Mouse (Mus musculus): ENCODE measurements around the gene App.

Gene App

GRCm38 (mm10) chr16:85150902-85151301 lies 22.7 kb downstream of the App start:
- DNase-seq (ENCODE audit: inconsistent ontology term), result no peak

GRCm38 (mm10) chr16:85149509-85149871 lies 24.1 kb downstream of the App start:
- no peak for DNase-seq (ENCODE audit: inconsistent ontology term)

GRCm38 (mm10) chr16:85148615-85149508 lies 24.7 kb downstream of the App start:
- peak; percentile 97 for DNase-seq (ENCODE audit: inconsistent ontology term)

DNA sequence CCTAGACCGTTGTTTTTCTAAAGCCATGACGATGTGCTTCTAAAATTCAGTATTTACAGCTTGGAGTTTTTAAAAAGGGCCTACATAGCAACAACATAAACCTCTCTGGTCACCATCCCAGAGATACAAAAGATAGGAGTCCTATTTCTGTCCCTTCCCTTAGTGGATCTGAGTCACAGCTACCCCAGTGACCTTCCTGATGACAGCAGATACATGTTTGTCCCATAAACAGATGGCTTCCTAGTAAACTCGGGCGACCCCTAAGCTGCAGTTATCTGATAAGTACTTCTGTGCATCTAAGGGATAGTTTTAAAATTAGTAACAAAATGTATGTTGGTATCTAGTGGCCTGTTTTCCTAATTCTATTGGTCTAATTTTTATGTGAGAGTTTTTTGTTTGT lies 26.1 kb downstream of the App start:
- no peak for DNase-seq (ENCODE audit: inconsistent ontology term)

DNA sequence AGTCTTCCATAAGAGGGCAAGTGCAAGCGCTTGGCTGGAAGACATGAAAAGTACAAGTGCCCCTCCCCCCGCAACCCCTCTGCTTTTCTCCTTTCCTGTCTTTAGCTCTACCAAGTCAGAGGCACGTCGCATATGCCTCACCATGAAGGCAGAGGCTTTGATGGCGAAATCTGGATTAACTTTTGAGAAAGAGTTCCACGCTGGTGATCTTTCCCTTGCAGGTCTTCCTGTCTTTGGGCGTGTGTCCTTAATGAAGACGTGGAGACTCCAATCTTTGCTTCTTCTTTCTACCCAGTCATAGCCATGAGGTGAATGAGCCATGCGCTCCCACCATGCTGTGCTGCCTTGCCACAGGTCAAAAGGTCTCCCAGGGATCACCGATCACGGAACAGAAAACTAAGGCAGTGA lies 27.8 kb downstream of the App start:
- no peak for DNase-seq (ENCODE audit: inconsistent ontology term)

- no peak for DNase-seq (ENCODE audit: inconsistent ontology term)
Observed at GRCm38 (mm10) chr16:85145369-85145768, 28.2 kb downstream of the App start.

DNA sequence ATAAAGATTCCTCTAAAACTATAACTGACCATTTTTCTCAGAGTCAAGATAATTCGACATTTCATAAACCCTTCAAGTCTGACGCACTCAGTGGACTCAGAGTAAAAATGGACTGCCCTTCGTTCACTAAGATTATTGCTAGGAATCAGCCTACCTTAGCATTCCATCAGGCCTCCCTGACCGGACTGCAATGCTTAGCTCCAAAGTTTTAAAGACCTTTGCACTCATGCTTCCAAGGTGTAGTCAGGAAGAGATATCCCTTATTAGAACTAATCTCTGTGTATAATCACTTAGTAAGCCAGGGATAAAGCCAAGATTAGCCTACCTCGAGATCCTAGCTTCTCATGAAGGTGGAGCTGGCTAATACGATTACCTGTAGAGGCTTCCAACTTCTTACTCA lies 29.2 kb downstream of the App start:
- DNase-seq (ENCODE audit: inconsistent ontology term), result no peak

GRCm38 (mm10) chr16:85143863-85144262 lies 29.7 kb downstream of the App start:
- no peak for DNase-seq (ENCODE audit: inconsistent ontology term)

DNA sequence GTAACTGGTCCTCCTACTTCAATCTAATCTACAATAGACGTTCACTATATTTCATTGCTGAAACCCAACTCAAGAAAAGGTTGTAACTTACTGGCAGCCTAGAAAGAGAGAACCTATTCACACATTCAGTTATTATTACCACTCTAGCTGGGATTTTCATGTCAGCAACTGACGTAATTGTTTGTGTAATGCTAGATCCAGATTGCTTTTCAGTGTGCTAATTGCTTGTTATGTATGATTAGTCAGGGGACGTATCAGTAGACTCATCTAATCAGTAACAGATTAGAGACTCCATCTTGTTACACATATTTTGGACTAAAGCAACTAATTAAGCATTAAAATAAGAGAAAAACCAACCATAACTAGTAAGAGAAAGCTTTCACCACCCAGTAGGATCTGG lies 30.4 kb downstream of the App start:
- DNase-seq (ENCODE audit: inconsistent ontology term), result peak; percentile 47

- DNase-seq (ENCODE audit: inconsistent ontology term), result no peak
Observed at GRCm38 (mm10) chr16:85141404-85141803, 32.2 kb downstream of the App start.

DNA sequence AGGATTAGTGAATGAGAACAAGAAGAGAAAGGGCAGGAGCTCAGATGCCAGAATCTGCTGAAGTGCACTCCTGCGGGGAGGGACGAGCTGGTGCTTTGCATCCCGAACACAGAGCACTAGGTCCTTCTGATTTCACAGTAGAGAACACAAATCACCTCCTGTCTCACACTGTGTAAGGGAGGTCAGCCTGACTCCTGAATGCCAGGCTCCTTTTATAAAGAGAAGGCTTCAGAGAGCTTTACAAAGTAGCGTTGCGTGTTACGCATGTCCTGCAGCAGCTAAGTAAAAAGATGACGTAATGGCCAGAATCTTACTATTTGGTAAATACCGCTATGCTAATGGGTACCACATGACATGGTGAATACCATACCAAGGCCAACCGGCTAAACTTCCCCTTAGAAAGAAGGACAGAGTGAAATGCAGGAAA lies 34.4 kb downstream of the App start:
- no peak for DNase-seq (ENCODE audit: inconsistent ontology term)

GRCm38 (mm10) chr16:85137348-85137747 lies 36.2 kb downstream of the App start:
- DNase-seq (ENCODE audit: inconsistent ontology term), result peak; percentile 91

DNA sequence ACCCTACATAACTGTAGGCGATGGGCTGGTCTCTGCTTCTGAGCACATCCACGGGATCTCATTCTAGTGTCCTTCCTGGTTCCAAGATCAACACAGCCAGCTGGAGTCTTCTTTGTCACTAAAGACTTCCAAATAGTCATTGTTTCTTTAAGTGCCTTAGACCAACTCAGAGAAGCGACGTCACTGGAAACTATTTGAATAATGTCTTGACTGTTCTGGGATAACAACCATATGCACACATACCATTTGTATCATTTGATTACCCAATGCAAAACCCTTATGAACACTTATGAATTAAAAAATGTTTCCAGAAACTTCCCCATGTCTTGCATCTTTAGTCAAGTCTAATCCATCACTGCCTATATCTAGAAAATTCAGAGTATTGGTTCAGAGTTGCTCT lies 37.5 kb downstream of the App start:
- DNase-seq (ENCODE audit: inconsistent ontology term), result no peak

- peak; percentile 62 for DNase-seq (ENCODE audit: inconsistent ontology term)
Observed at GRCm38 (mm10) chr16:85133468-85133881, 40.1 kb downstream of the App start.

- DNase-seq (ENCODE audit: inconsistent ontology term), result no peak
Observed at GRCm38 (mm10) chr16:85133057-85133456, 40.5 kb downstream of the App start.

DNA sequence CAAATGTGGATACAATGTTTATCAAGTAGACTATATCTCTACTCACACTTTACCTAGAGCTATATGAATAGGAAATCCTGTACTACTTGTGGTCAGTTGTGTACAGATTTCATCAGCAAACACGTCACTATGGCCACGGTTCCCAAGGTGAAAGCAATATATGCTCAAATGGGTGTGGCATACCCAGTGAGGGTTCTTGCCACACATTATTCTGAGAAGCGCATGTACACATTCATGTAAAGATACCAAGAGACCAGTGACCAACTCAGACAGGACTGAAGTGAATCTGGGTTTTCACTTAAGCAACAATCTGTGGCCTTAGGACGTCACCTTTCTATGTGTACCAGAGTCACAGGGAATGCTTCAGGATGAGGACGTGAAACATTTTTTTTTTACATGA lies 41.4 kb downstream of the App start:
- no peak for DNase-seq (ENCODE audit: inconsistent ontology term)

DNA sequence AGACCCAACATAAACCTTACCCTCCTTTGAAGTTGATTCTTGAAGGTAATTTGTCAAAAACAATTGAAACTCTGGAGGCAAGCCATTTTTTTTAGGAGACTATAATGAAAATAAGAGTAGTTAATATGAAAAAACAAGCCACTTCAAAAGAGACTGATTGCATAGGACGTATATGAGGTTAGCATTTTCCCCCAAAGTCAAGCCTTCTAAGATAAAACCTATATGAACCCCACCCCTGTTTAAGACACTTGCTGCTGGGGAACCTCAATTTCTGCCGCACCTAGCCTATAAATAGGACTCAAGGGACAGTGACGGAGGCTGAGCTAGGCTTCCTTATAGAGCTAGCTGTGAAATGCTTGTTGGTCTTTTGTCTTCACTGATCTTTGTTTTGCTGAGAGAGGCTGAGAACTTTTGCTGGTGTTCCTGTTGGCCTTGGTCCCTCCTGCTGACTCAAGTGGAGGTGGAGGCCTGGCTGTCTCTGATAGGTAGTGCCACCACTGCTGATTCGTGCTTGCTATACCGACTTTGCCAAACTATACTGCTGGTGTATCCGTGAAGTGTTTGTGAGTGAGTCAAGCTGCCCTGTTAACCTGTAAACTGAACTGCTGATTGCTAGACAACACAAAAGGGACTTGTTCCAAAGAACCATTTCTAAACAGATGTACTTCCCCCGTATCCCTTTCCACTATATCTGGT lies 42.6 kb downstream of the App start:
- no peak for DNase-seq (ENCODE audit: inconsistent ontology term)

GRCm38 (mm10) chr16:85128693-85129657 lies 44.6 kb downstream of the App start:
- no peak for DNase-seq (ENCODE audit: inconsistent ontology term)

GRCm38 (mm10) chr16:85128347-85128664 lies 45.3 kb downstream of the App start:
- DNase-seq (ENCODE audit: inconsistent ontology term), result peak; percentile 59

- DNase-seq (ENCODE audit: inconsistent ontology term), result no peak
Observed at GRCm38 (mm10) chr16:85127661-85128346, 45.8 kb downstream of the App start.

- no peak for DNase-seq (ENCODE audit: inconsistent ontology term)
Observed at GRCm38 (mm10) chr16:85124649-85125048, 48.9 kb downstream of the App start.
